Mouse (Mus musculus): Measurements from ENCODE around the gene Rgs14.

- no peak for TF ChIP-seq CTCF (conservative IDR thresholded peaks at IDR 0.05; ENCODE audit: low read length)
- no peak for TF ChIP-seq POU5F1 (IDR thresholded peaks at IDR 0.05; ENCODE audit: borderline replicate concordance, low read length)
- TF ChIP-seq NANOG (IDR thresholded peaks at IDR 0.05; ENCODE audit: borderline replicate concordance, low read length), result no peak
Measured at GRCm38 (mm10) chr13:55412643-55413307, 43.2 kb downstream of the Rgs14 start.
